Mouse (Mus musculus) C2C12 (cell line): ENCODE measurements around the gene Olfr1045. TPM values are rescaled to one million over a fixed set of nuclear protein-coding genes. Genes with fewer than 3 reads are reported as not detected.
"Not testable (repeated sequence)": the region's sequence is repeated elsewhere in the genome, so short reads cannot be mapped to it uniquely, and the experiment has no call there.

ENCODE experiments used
- H3K27me3 ChIP-seq: one replicate; pipeline ENCODE4 v1.6.1; 2011; ENCODE audit not compliant: control insufficient read depth, insufficient read depth, insufficient read length
- H3K36me3 ChIP-seq: one replicate; pipeline ENCODE4 v1.6.1; 2011; ENCODE audit not compliant: control insufficient read depth, insufficient read depth
- H3K4me3 ChIP-seq: one replicate; pipeline ENCODE4 v1.5.1; 2011; ENCODE audit warnings: mild to moderate bottlenecking, control low read depth; ENCODE audit not compliant: poor library complexity, insufficient read depth, severe bottlenecking
- H3K79me2 ChIP-seq: one replicate; pipeline ENCODE4 v1.6.1; 2011; ENCODE audit not compliant: control insufficient read depth, insufficient read depth
- H3K79me3 ChIP-seq: one replicate; pipeline ENCODE4 v1.6.1; 2011; ENCODE audit warnings: low read depth, control low read depth
- H3ac ChIP-seq: one replicate; pipeline ENCODE3; 2011; ENCODE audit warnings: low read depth; ENCODE audit not compliant: control insufficient read depth, insufficient read length
- CEBPB ChIP-seq: IDR thresholded peaks from one replicate; pipeline ENCODE4 v1.6.1; 2011; ENCODE audit warnings: low read depth, mild to moderate bottlenecking, control low read depth, moderate library complexity
- CTCF ChIP-seq: IDR thresholded peaks from one replicate; pipeline ENCODE4 v1.5.1; 2011; ENCODE audit not compliant: control insufficient read depth, insufficient read depth, insufficient read length
- FOSL1 ChIP-seq: IDR thresholded peaks from one replicate; pipeline ENCODE4 v1.8.0; 2011; ENCODE audit warnings: mild to moderate bottlenecking, low read length; ENCODE audit not compliant: poor library complexity, insufficient read depth, severe bottlenecking
- MAX ChIP-seq: IDR thresholded peaks from one replicate; pipeline ENCODE4 v1.6.1; 2011; ENCODE audit warnings: mild to moderate bottlenecking, control low read depth
- MYOD1 ChIP-seq: IDR thresholded peaks from one replicate; pipeline ENCODE4 v1.6.1; 2011; ENCODE audit warnings: low read depth; ENCODE audit not compliant: control insufficient read depth, insufficient read length
- MYOG ChIP-seq: IDR thresholded peaks from one replicate; pipeline ENCODE4 v1.6.1; 2011; ENCODE audit not compliant: control insufficient read depth, insufficient read length; ENCODE audit errors: extremely low read depth
- USF1 ChIP-seq: IDR thresholded peaks from one replicate; pipeline ENCODE4 v1.6.1; 2011; ENCODE audit warnings: low read depth, mild to moderate bottlenecking, control low read depth, moderate library complexity
- polyA plus RNA-seq: library from polyadenylated mRNA; unstranded; fragments of >200 nt; fragmentation: generic; extraction: Trizol; gene quantifications from one replicate; pipeline ENCODE4 v1.2.1, GENCODE M21; 2012; ENCODE audit warnings: missing spikeins

Gene Olfr1045
- polyA plus RNA-seq, 1 experiment: not detected

DNA sequence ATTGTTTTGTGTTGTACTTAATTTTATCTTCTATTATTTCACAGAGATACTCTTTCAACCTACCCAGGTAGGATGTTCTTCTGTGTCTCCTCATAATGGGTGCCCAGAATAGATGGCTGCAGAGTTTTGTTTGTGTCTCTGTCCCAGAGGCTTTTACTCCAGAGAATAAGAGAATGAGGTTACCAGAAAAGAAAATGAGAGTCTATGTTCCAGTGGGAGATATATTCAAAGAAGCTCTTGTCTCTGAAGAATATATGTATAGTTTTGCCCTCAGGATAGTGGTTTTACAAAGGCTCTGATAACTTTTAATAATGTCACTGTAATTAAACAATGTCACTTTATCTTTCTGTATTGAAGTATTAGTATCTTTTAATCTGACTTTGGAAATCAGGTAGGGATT, 17.2 kb downstream of the Olfr1045 start, which contains the start of gene Olfr52:
TSS of gene Olfr52 (minus strand) at position 101 of the 400 bp plus-strand sequence.
- Histone ChIP-seq H3ac (no peak within 1 kb of the TSS), H3K4me3 (no peak within 1 kb of the TSS), H3K36me3 (no peaks in the 10 kb centered on the region), H3K27me3 (no peaks in the 10 kb centered on the region), H3K79me3 (no peaks in the 10 kb centered on the region), H3K79me2 (no peaks in the 10 kb centered on the region)
- TF ChIP-seq FOSL1: no peak
- no peak for TF ChIP-seq CTCF
- TF ChIP-seq MYOD1: no peak
- no peak for TF ChIP-seq CEBPB
- TF ChIP-seq MAX: no peak
- TF ChIP-seq MYOG: no peak
- no peak for TF ChIP-seq USF1

DNA sequence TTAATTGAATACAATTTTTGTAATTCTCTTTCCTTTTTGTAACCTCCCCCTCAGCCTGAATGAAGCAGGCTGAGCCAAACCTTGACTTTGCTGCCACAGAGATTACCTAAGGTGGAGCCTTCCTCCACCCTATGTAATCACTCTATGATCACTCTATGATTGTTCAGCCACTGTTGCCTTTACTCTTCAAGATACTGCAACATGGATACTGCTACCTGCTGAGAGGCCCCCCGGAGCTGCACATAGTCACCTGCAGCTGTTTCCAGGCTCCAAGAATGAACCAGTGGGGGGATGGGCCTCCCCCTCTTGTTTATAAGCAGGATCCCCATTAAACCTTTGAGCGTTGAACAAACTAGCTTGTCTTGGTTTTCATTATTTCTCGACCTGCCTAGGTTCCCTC, 22.9 kb downstream of the Olfr1045 start:
- Histone ChIP-seq H3K36me3 (no peaks in the 10 kb centered on the region), H3ac (no peak overlapping the region), H3K4me3 (no peak overlapping the region), H3K79me3 (no peaks in the 10 kb centered on the region), H3K79me2 (no peaks in the 10 kb centered on the region), H3K27me3 (no peaks in the 10 kb centered on the region)
- TF ChIP-seq MAX (no peak), MYOD1 (no peak), CTCF (no peak), MYOG (no peak), USF1 (no peak), CEBPB (no peak), FOSL1 (no peak)

DNA sequence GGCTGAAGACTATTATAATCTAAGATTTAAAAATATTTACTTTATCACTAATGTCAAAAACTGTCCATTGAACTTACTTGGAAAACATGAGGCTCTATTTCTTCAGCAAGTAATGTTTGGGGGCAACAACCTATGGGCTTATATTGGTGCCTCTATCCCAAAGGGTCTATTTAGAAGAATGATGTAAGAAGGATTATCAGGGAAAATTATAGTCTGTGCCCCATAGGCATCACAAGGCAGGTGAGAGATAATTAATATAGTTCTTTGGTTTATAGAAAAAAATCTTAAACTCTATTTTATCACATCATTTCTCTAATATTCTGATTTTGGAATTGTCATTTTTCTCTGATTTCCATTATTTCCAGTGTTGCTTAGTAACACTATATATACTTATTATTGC, 25.1 kb downstream of the Olfr1045 start, which contains the start of gene Olfr1044:
TSS of gene Olfr1044 (minus strand) at position 101 of the 400 bp plus-strand sequence.
- H3ac ChIP-seq: no peak within 1 kb of the TSS
- no peaks in the 10 kb centered on the region for H3K36me3 ChIP-seq
- TF ChIP-seq MYOD1 (no peak), CEBPB (no peak), CTCF (no peak), MAX (no peak), FOSL1 (no peak), MYOG (no peak), USF1 (no peak)
- H3K27me3 ChIP-seq: no peaks in the 10 kb centered on the region
- H3K79me3 ChIP-seq: no peaks in the 10 kb centered on the region
- H3K79me2 ChIP-seq: no peaks in the 10 kb centered on the region
- no peak within 1 kb of the TSS for H3K4me3 ChIP-seq

DNA sequence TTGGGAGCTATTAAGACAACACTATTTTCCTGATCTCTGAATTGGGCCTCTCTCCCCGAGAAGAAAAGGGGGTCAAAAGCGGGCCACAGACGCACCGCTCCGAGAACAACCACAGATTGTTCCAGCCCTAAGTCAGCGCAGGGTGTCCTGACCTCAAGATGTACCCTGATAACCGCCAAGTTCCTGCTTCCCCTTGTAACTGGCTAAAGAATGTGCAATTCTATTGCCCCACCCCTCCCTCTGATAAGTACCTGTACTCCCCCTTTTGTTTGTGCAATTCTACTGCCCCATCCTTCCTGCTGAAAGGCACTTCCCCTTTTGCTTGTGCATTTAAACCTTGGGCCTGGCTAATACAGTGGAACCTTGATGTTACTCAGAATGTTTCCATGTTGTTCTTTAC, 27.4 kb downstream of the Olfr1045 start:
- not testable (repeated sequence) for H3K27me3 ChIP-seq, H3K79me2 ChIP-seq, H3K36me3 ChIP-seq, H3K4me3 ChIP-seq, H3K79me3 ChIP-seq, H3ac ChIP-seq

DNA sequence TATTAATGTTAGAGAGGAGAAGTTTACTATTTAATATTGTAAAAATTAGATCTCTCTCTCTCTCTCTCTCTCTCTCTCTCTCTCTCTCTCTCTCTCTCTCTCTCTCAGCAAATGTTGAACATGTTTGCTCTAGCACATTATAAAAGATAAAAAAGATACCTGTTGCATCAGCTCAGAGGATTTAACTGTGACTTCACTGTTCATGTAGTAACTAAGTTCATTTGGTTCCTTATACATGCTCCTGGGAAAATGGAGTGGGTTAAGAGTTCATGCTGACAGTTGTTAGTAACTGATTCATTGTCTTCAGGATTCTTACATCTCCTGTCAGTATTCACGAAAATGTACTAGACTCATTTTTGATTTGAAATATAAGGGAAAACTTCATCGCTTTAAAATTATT, 35.4 kb downstream of the Olfr1045 start, which contains the start of gene Olfr1043:
TSS of gene Olfr1043 (minus strand) at position 101 of the 400 bp plus-strand sequence.
- Histone ChIP-seq H3K27me3 (no peaks in the 10 kb centered on the region), H3K36me3 (no peaks in the 10 kb centered on the region), H3K79me2 (no peaks in the 10 kb centered on the region), H3ac (no peak within 1 kb of the TSS), H3K79me3 (no peaks in the 10 kb centered on the region), H3K4me3 (no peak within 1 kb of the TSS)
- TF ChIP-seq MYOD1 (no peak), FOSL1 (no peak), CTCF (no peak)

DNA sequence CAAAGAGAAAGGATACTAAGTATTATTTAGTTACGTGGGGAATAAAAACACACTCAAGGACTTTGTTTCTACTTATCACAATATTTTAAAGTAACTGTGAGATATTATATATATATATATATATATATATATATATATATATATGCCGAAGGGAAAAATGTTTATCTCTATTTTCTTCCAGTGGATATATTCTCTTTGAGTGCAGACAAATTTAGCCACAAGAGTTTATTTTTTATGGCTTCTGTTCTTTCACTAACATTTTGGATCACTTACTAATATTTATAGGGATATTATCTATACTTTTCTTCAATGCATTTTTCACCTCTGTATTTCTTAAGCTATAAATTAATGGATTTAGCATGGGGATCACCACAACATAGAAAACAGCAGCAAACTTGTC, 41.1 kb downstream of the Olfr1045 start, which contains the start of gene Olfr1042:
TSS of gene Olfr1042 (minus strand) at position 101 of the 400 bp plus-strand sequence.
- no peaks in the 10 kb centered on the region for H3K79me3 ChIP-seq
- no peak within 1 kb of the TSS for H3K4me3 ChIP-seq
- H3ac ChIP-seq: no peak within 1 kb of the TSS
- no peaks in the 10 kb centered on the region for H3K27me3 ChIP-seq
- H3K79me2 ChIP-seq: no peaks in the 10 kb centered on the region
- no peaks in the 10 kb centered on the region for H3K36me3 ChIP-seq
- TF ChIP-seq CTCF (no peak), FOSL1 (no peak), MYOD1 (no peak), USF1 (no peak), CEBPB (no peak), MYOG (no peak), MAX (no peak)
